Comparison of ENCODE assay signal across 9 mouse cellular contexts in the genomic region with DNA sequence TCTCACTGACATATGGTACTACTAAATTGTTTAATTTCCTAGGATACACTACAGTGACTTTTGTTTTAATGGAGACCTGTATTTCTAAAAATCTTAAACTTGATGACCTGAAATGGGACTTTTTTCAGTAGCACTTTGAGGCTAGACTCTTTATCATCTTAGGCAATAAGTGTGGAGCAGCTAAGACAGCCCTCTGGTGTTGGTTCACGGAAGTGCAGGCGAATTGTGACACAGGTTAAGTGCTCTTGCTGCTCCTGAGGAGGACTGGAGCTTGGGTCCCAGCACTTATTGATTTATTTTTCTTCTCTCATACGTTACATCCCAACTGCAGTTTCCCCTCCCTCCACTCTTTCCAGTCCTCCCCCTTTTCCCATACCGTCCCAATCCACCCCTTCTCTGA.
A peak's percentile ranks its signal among the peaks of the same experiment; 100 is the strongest.
DNase-seq lines count a peak whose midpoint lies in the region; ATAC-seq and TF ChIP-seq lines count a peak whose summit lies in the region.
"Had no signal": no experiment of that assay in that cellular context is flagged by ENCODE, and none has a peak within 500 bp of the region (broad histone marks: within the 10 kb centered on the region; RNA-seq: fewer than 3 reads in every experiment).

No protein-coding gene starts in this region.

- no peak overlapping the region for H3K4me2 ChIP-seq in forebrain, embryonic 12.5 days
- H3K4me2 ChIP-seq in heart, postnatal 0 days (ENCODE audit: low read depth, low read length): no peak overlapping the region
- H3K4me2 ChIP-seq: midbrain, embryonic 12.5 days had no signal

- no peaks in the 10 kb centered on the region for H3K27me3 ChIP-seq in forebrain, embryonic 10.5 days (ENCODE audit: poor library complexity, severe bottlenecking)
- 0 out of 2 replicates have a peak, but pooled peaks cover 4% of the 10 kb centered on the region for H3K27me3 ChIP-seq in forebrain, embryonic 12.5 days
- no peaks in the 10 kb centered on the region for H3K27me3 ChIP-seq in heart, postnatal 0 days (ENCODE audit: control insufficient read depth, insufficient read depth, low read length)

- peaks cover 5% of the 10 kb centered on the region; the same call in 1 of the 2 replicates for H3K9me3 ChIP-seq in forebrain, embryonic 10.5 days
- H3K9me3 ChIP-seq in forebrain, embryonic 12.5 days: no peaks in the 10 kb centered on the region
- no peaks in the 10 kb centered on the region for H3K9me3 ChIP-seq in heart, postnatal 0 days (replicated peaks; ENCODE audit: control insufficient read depth, low read length)

- TF ChIP-seq CTCF in heart, postnatal 0 days (IDR thresholded peaks at IDR 0.05; ENCODE audit: low read depth): peak; percentile 74

- H3K4me3 ChIP-seq in forebrain, embryonic 10.5 days: no peak overlapping the region
- no peak overlapping the region for H3K4me3 ChIP-seq in forebrain, embryonic 12.5 days (replicated peaks)
- H3K4me3 ChIP-seq in heart, postnatal 0 days (ENCODE audit: low read depth, low read length): no peak overlapping the region
- H3K4me3 ChIP-seq: midbrain, embryonic 12.5 days had no signal

- peak; percentile 65 for DNase-seq in forebrain, embryonic 10.5 days (ENCODE audit: extremely low spot score, low spot score)
- peak; percentile 87 for DNase-seq in adipocyte (ENCODE audit: low spot score)
- DNase-seq in embryo, embryonic 10 days (ENCODE audit: low spot score): peak; percentile 90
- no peak for DNase-seq in heart, postnatal 0 days (ENCODE audit: low spot score)
- peak; percentile 68 to 94 for DNase-seq in layer of hippocampus, postnatal 25 days (ENCODE audit: extremely low spot score in 1 of 2, low spot score in 1 of 2)
- DNase-seq in mesoderm, embryonic 11.5 days (ENCODE audit: low read depth, low spot score): peak; percentile 79
- DNase-seq in spleen, postnatal 4 days (ENCODE audit: low spot score in 2 of 2): peak; percentile 80 to 92

- H3K9ac ChIP-seq in forebrain, embryonic 12.5 days: no peak overlapping the region
- H3K9ac ChIP-seq in heart, postnatal 0 days (replicated peaks; ENCODE audit: low read depth, low read length): no peak overlapping the region
- H3K9ac ChIP-seq: midbrain, embryonic 12.5 days had no signal

- H3K4me1 ChIP-seq in forebrain, embryonic 10.5 days: peaks cover 27% of the 10 kb centered on the region
- peaks cover 21% of the 10 kb centered on the region for H3K4me1 ChIP-seq in forebrain, embryonic 12.5 days
- 0 out of 2 replicates have a peak, but pooled peaks cover 3% of the 10 kb centered on the region for H3K4me1 ChIP-seq in heart, postnatal 0 days (ENCODE audit: control insufficient read depth, insufficient read depth)

- H3K36me3 ChIP-seq in forebrain, embryonic 10.5 days (replicated peaks): no peaks in the 10 kb centered on the region
- H3K36me3 ChIP-seq in forebrain, embryonic 12.5 days (replicated peaks): no peaks in the 10 kb centered on the region
- no peaks in the 10 kb centered on the region for H3K36me3 ChIP-seq in heart, postnatal 0 days (replicated peaks; ENCODE audit: control insufficient read depth, insufficient read depth, low read length)
- H3K36me3 ChIP-seq: midbrain, embryonic 12.5 days had no signal

- no peak for ATAC-seq in forebrain, embryonic 12.5 days (ENCODE audit: low FRiP score)
- no peak for ATAC-seq in heart, postnatal 0 days (ENCODE audit: insufficient read depth, low read depth)

- WGBS in forebrain, embryonic 10.5 days: 38% methylated on average over 4 of the region's 4 CpGs
- 34% methylated on average over 4 of the region's 4 CpGs for WGBS in forebrain, embryonic 12.5 days
- WGBS in heart, postnatal 0 days: 33% methylated on average over 4 of the region's 4 CpGs

- no peak overlapping the region for H3K27ac ChIP-seq in forebrain, embryonic 10.5 days
- no peak overlapping the region for H3K27ac ChIP-seq in forebrain, embryonic 12.5 days
- H3K27ac ChIP-seq in heart, postnatal 0 days (ENCODE audit: low read depth): no peak overlapping the region
- H3K27ac ChIP-seq: midbrain, embryonic 12.5 days had no signal

- no peak for TF ChIP-seq EP300 in heart, postnatal 0 days (IDR thresholded peaks at IDR 0.05; ENCODE audit: low read depth)
